Mouse (Mus musculus) kidney, postnatal 14 days (tissue): ENCODE results near the gene Plin5.
"Not testable (repeated sequence)": the region's sequence is repeated elsewhere in the genome, so short reads cannot be mapped to it uniquely, and the experiment has no call there.

Experiments used
- DNase-seq: peaks from one replicate; pipeline ENCODE4 v3.0.0; 2022; ENCODE audit warnings: mixed read lengths

Gene Plin5

DNA sequence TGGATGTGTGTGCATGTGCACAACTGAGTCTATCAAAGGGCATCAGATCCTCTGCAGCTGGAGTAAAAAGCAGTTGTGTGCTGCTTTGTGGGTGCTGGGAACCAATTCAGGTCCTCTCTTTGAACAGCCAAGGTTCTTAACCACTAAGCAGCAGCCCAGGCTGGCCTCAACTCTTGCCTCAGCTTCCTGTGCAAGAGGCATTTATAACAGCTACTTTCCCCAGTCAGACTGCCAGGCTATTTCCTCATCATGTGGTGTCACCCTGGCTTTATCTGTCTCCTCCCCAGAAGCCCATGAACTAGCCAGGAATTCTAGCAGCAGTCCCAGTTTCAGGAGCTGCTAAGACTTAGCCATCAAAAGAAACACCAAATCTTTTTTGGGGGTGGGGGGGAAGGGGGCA lies 50.9 kb downstream of the Plin5 start:
- DNase-seq: no peak

DNA sequence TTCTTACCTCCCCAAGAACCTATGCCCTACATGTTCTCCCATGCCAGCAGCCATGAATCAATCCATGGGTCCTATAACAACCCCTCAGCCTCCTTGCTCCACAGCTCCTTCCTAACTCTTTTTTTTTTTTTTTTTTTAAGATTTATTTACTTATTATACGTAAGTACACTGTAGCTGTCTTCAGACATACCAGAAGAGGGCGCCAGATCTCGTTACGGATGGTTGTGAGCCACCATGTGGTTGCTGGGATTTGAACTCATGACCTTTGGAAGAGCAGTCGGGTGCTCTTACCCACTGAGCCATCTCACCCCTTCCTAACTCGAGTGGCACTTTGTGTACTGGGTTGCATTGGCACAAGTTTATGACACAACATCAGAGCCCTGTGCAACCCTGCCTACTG lies 51.7 kb downstream of the Plin5 start:
- DNase-seq: not testable (repeated sequence)

GRCm38 (mm10) chr17:56062081-56062480 lies 55.3 kb downstream of the Plin5 start:
- no peak for DNase-seq
